Mouse (Mus musculus) kidney, adult 2 months (tissue): ENCODE measurements at regions not wholly inside any gene's neighbourhood (a gene's known extent, or its start where the extent isn't known, plus 50 kb on each side); places are given as distances from the start of the nearest gene placed in this dataset.

Experiments used
- CTCF ChIP-seq: fragments of 200-500 bp; conservative IDR thresholded peaks from 2 replicates; pipeline ENCODE4 v1.5.1; 2011; ENCODE audit warnings: low read depth, mild to moderate bottlenecking, control low read depth, low read length, moderate library complexity, mixed read lengths; ENCODE audit not compliant: insufficient read depth, insufficient read length
- POLR2A ChIP-seq: fragments of 200-500 bp; IDR thresholded peaks from one replicate; pipeline ENCODE4 v1.6.1; 2011; ENCODE audit warnings: low read depth, low read length, control low read depth

- TF ChIP-seq POLR2A (no peak), CTCF (no peak)
Measured at GRCm38 (mm10) chr1:184274704-184275103, 240.6 kb upstream of the 1700056E22Rik start.
